Mouse (Mus musculus) skeletal muscle tissue, adult 2 months (tissue): ENCODE results near the gene Gramd4.
"Not testable (repeated sequence)": the region's sequence is repeated elsewhere in the genome, so short reads cannot be mapped to it uniquely, and the experiment has no call there.

Experiments used
- DNase-seq: peaks from one replicate; pipeline ENCODE4 v3.0.0-alpha.2; 2012; ENCODE audit warnings: low read depth, low spot score

Gene Gramd4

GRCm38 (mm10) chr15:86090578-86090977 lies 33.1 kb downstream of the Gramd4 start:
- DNase-seq = no peak

DNA sequence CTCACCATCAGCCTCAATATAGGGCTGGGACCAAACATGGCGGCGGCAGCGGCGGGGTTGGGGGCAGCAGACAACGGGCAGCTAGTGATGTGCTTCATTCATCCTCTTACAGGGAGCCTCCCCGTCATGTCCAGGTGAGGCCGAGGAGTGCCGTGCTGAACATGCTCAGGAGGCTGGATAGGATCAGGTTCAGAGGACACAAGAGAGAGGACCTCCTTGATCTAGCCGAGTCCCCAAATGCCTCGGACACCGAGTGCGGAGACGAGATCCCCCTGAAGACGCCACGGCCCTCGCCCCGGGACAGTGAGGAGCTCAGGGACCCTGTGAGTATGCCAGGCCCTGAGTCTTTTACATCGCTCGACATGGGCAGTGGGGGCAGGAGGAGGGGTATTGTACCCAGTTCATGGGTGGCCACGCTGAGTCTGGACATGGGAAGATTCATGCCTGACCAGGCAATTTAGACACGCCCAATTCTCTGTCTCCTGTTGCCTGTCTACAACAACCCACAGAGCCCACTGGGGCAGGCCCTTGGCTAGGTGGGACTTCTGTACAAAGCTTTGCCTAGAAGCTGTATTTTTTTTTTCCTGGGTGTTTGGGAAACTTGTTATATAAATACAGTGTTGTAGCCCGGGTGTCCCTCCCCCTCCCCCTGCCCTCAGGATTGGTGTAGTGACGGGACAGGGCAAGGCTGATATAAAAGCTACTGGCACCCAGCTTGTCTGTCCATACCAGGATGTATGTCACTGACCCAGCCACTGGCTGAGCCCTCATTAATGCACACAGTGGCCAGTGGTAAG lies 33.9 kb downstream of the Gramd4 start:
- DNase-seq = no peak

DNA sequence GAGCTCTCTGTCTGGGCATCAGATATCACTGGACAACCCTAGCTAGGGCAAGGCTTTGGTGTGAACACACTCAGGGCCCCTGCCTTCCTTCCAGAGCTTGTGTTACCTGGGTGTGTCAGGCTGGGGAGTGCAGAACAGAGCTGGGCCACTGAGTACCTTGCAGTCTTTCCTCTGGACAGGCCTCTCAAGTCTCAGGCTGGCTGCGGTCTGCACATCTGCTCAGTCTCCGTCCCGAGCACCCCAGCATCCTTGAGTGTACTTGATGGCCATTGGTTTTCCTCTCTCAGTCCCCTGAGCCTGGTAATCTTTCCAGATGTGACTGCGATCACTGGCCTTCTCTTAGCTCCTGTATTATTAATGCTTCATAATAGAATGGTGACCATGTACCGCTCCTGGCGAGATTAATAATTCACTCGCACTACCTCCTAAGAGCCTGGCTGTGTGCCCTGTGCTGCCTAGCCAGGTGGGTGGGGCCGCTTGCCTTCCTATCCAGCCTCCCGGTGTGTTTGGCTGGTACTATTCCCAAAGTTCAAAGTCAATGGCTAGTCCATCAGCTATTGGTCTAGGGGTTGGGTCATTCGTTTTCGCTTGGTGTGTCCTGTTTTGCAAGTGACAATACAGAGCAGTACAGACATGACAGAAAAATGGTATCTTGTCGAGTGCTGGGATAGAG lies 34.6 kb downstream of the Gramd4 start:
- DNase-seq = no peak

GRCm38 (mm10) chr15:86093236-86093635 lies 35.7 kb downstream of the Gramd4 start:
- DNase-seq = peak; percentile 61

- no peak for DNase-seq
These were observed 37.0 kb downstream of the Gramd4 start for GRCm38 (mm10) chr15:86094324-86095121.

- DNase-seq = no peak
These were observed 38.5 kb downstream of the Gramd4 start for GRCm38 (mm10) chr15:86095722-86096603.

GRCm38 (mm10) chr15:86096604-86097020 lies 39.1 kb downstream of the Gramd4 start:
- not testable (repeated sequence) for DNase-seq

GRCm38 (mm10) chr15:86097871-86098270 lies 40.4 kb downstream of the Gramd4 start:
- DNase-seq = no peak

DNA sequence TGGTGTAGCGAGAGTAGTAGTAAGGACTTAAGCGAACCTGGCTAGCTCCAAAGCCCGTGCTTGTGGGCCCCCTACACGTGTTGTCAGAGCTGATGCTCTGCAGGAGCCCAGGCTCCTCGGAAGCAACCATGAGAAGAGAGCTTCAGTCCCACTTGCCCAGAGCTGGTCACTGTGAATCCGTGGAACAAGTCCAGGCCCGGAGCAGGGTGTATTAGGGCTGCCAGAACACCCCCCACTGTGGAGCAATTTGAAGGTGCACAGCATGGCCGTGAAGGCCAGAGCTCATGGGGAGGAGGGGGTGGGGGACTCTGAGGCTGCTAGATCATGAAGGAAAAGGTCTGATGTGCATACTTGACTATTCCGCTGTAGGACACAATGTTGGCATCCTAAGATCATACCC lies 44.1 kb downstream of the Gramd4 start:
- no peak for DNase-seq

GRCm38 (mm10) chr15:86102308-86102707 lies 44.8 kb downstream of the Gramd4 start:
- no peak for DNase-seq

- DNase-seq = peak; percentile 52
These were observed 47.2 kb downstream of the Gramd4 start for GRCm38 (mm10) chr15:86104401-86105344.

- no peak for DNase-seq
These were observed 47.8 kb downstream of the Gramd4 start for GRCm38 (mm10) chr15:86105345-86105697.

- no peak for DNase-seq
These were observed 48.3 kb downstream of the Gramd4 start for GRCm38 (mm10) chr15:86105751-86106150.

- DNase-seq = no peak
These were observed 50.5 kb downstream of the Gramd4 start for GRCm38 (mm10) chr15:86107831-86108471.

- no peak for DNase-seq
These were observed 51.8 kb downstream of the Gramd4 start for GRCm38 (mm10) chr15:86109245-86109644.

- DNase-seq = peak; percentile 52
These were observed 52.2 kb downstream of the Gramd4 start for GRCm38 (mm10) chr15:86109650-86110211.

- peak; percentile 59 for DNase-seq
These were observed 53.0 kb downstream of the Gramd4 start for GRCm38 (mm10) chr15:86110361-86111103.

- no peak for DNase-seq
These were observed 55.3 kb downstream of the Gramd4 start for GRCm38 (mm10) chr15:86112707-86113341.
